Mouse (Mus musculus) MEL (cell line): Measurements from ENCODE around the gene Rsrc1. TPM values are rescaled to one million over a fixed set of nuclear protein-coding genes. Genes with fewer than 3 reads are reported as not detected.

ENCODE experiments used
- DNase-seq: peaks from one replicate; pipeline ENCODE4 v3.0.0; 2011; ENCODE audit warnings: low read depth, low spot score
- H3K27ac ChIP-seq: 2 replicates; pipeline ENCODE4 v1.5.1; 2012; ENCODE audit warnings: low read depth, mild to moderate bottlenecking, control low read depth, low read length, moderate library complexity; ENCODE audit not compliant: control insufficient read depth
- H3K27me3 ChIP-seq, 2 experiments: fragments of 150-350 bp in 1 of 2; sonication (generic) in 1 of 2; 2 replicates each; pipeline ENCODE4 v1.6.1; 2012; ENCODE audit warnings: low read length in 2 of 2, mild to moderate bottlenecking in 2 of 2, improper control_type of control experiment in 1 of 2, moderate library complexity in 1 of 2; ENCODE audit not compliant: insufficient read depth in 2 of 2, control insufficient read depth in 1 of 2
- H3K36me3 ChIP-seq, 2 experiments: 2 replicates each; pipeline ENCODE4 v1.6.1; 2012 to 2014; ENCODE audit warnings: low read length in 2 of 2, improper control_type of control experiment in 1 of 2, inconsistent platforms in 1 of 2, mild to moderate bottlenecking in 1 of 2; ENCODE audit not compliant: insufficient read depth in 2 of 2, control insufficient read depth in 1 of 2
- H3K4me1 ChIP-seq, 2 experiments: fragments of 150-350 bp in 1 of 2; sonication (generic) in 1 of 2; 2 replicates each; pipeline ENCODE4 v1.6.1; 2012; ENCODE audit warnings: low read length in 2 of 2, improper control_type of control experiment in 1 of 2, mild to moderate bottlenecking in 1 of 2; ENCODE audit not compliant: insufficient read depth in 2 of 2, control insufficient read depth in 1 of 2
- H3K4me3 ChIP-seq, 2 experiments: fragments of 150-350 bp in 1 of 2; sonication (generic) in 1 of 2; 2 replicates each; pipeline ENCODE4 v1.5.1; 2012; ENCODE audit warnings: low read depth in 2 of 2, low read length in 2 of 2, mild to moderate bottlenecking in 2 of 2, moderate library complexity in 2 of 2, control low read depth in 1 of 2, improper control_type of control experiment in 1 of 2; ENCODE audit not compliant: control insufficient read depth in 1 of 2, insufficient read depth in 1 of 2
- H3K79me2 ChIP-seq: 2 replicates; pipeline ENCODE4 v1.6.1; 2012; ENCODE audit warnings: mild to moderate bottlenecking, low read length, moderate library complexity; ENCODE audit not compliant: control insufficient read depth, poor library complexity, insufficient read depth
- H3K9ac ChIP-seq: 2 replicates; pipeline ENCODE4 v1.6.1; 2012; ENCODE audit warnings: low read depth, mild to moderate bottlenecking, control low read depth, low read length, moderate library complexity; ENCODE audit not compliant: control insufficient read depth, poor library complexity, severe bottlenecking
- H3K9me3 ChIP-seq: fragments of 150-350 bp; sonication (generic); replicated peaks from 2 replicates; pipeline ENCODE4 v1.6.1; 2012; ENCODE audit warnings: mild to moderate bottlenecking, low read length, improper control_type of control experiment, moderate library complexity; ENCODE audit not compliant: insufficient read depth
- BHLHE40 ChIP-seq: IDR thresholded peaks from 2 replicates; pipeline ENCODE4 v1.6.1; 2012; ENCODE audit warnings: low read depth, mild to moderate bottlenecking, inconsistent platforms, low read length, improper control_type of control experiment, borderline replicate concordance
- ELF1 ChIP-seq: IDR thresholded peaks from 2 replicates; pipeline ENCODE4 v1.6.1; 2014; ENCODE audit warnings: low read depth, mild to moderate bottlenecking, inconsistent platforms, low read length, improper control_type of control experiment, moderate library complexity
- ETS1 ChIP-seq: IDR thresholded peaks from 2 replicates; pipeline ENCODE4 v1.6.1; 2012; ENCODE audit warnings: low read depth, mild to moderate bottlenecking, inconsistent platforms, low read length, improper control_type of control experiment, moderate library complexity
- GATA1 ChIP-seq: IDR thresholded peaks from 2 replicates; pipeline ENCODE4 v1.6.1; 2011; ENCODE audit warnings: low read depth, low read length, improper control_type of control experiment
- HCFC1 ChIP-seq: IDR thresholded peaks from 2 replicates; pipeline ENCODE4 v1.6.1; 2012; ENCODE audit warnings: low read depth, mild to moderate bottlenecking, inconsistent platforms, low read length, improper control_type of control experiment, moderate library complexity
- MAFK ChIP-seq: IDR thresholded peaks from 2 replicates; pipeline ENCODE4 v1.6.1; 2011; ENCODE audit warnings: low read depth, mild to moderate bottlenecking, low read length, improper control_type of control experiment, borderline replicate concordance
- MAZ ChIP-seq: IDR thresholded peaks from 2 replicates; pipeline ENCODE4 v1.6.1; 2012; ENCODE audit warnings: low read depth, mild to moderate bottlenecking, inconsistent platforms, low read length, improper control_type of control experiment
- MEF2A ChIP-seq: IDR thresholded peaks from 2 replicates; pipeline ENCODE4 v1.6.1; 2014; ENCODE audit warnings: low read depth, mild to moderate bottlenecking, inconsistent platforms, low read length, improper control_type of control experiment; ENCODE audit not compliant: poor library complexity, insufficient replicate concordance, severe bottlenecking; ENCODE audit errors: extremely low read depth
- NELFE ChIP-seq: IDR thresholded peaks from 2 replicates; pipeline ENCODE4 v1.6.1; 2011; ENCODE audit warnings: low read depth, low read length, improper control_type of control experiment
- NRF1 ChIP-seq: IDR thresholded peaks from 2 replicates; pipeline ENCODE4 v1.6.1; 2014; ENCODE audit warnings: low read depth, mild to moderate bottlenecking, inconsistent platforms, low read length, improper control_type of control experiment, moderate library complexity; ENCODE audit not compliant: poor library complexity, insufficient read depth, severe bottlenecking
- POLR2AphosphoS5 ChIP-seq: IDR thresholded peaks from 2 replicates; pipeline ENCODE4 v1.6.1; 2012; ENCODE audit warnings: low read depth, borderline replicate concordance, mild to moderate bottlenecking, inconsistent platforms, low read length, moderate library complexity, mixed read lengths
- RAD21 ChIP-seq: IDR thresholded peaks from 2 replicates; pipeline ENCODE4 v1.6.1; 2011; ENCODE audit warnings: mild to moderate bottlenecking, low read depth, low read length, improper control_type of control experiment
- SIN3A ChIP-seq: IDR thresholded peaks from 2 replicates; pipeline ENCODE4 v1.6.1; 2012; ENCODE audit warnings: low read length, improper control_type of control experiment, inconsistent platforms
- SMC3 ChIP-seq: IDR thresholded peaks from 2 replicates; pipeline ENCODE4 v1.6.1; 2011; ENCODE audit warnings: low read depth, low read length, improper control_type of control experiment
- TCF12 ChIP-seq: IDR thresholded peaks from 2 replicates; pipeline ENCODE4 v1.6.1; 2014; ENCODE audit warnings: low read depth, mild to moderate bottlenecking, inconsistent platforms, low read length, improper control_type of control experiment, moderate library complexity
- polyA plus RNA-seq, 2 experiments: library from polyadenylated mRNA; stranded (reverse) in 1 of 2; unstranded in 1 of 2; fragments of >175 nt in 1 of 2; fragments of >200 nt in 1 of 2; gene quantifications; 2 replicates each; pipeline versions ENCODE4 v1.2.1 to v1.2.4; 2012; ENCODE audit warnings: low replicate concordance in 2 of 2, low read depth in 1 of 2; ENCODE audit not compliant: insufficient read length in 2 of 2, insufficient read depth in 1 of 2, missing spikeins in 1 of 2
- total RNA-seq: library from RNA; depleted of rRNA; stranded (reverse); fragments of 300-350 nt; gene quantifications from 2 replicates; pipeline ENCODE4 v1.2.3, GENCODE M21; 2012

Gene Rsrc1
- total and polyA plus RNA-seq, 3 experiments = 22.8 to 100 (median 42.7) TPM

DNA sequence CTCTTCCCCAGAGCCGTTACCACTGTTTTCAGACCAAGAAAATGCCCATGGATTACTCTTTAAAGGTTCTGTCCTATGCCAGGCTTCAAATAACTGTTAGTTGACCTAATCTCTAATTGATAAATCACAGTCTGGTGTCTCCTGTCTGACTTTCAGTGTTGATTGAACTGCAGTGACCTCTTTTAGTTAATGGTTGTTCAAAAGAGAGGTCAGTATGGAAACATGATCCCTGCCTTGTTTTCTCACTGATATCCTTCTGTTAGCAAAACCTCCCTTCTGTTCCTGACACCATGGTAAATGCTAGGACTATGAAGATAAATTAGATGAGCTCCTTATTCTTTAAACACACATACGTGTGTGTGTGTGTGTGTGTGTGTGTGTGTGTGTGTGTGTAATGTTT is 330.2 kb downstream of the Rsrc1 start:
- no peaks in the 10 kb centered on the region for H3K79me2 ChIP-seq
- DNase-seq = no peak
- H3K9ac ChIP-seq = no peak overlapping the region
- no peaks in the 10 kb centered on the region for H3K9me3 ChIP-seq
- no peaks in the 10 kb centered on the region for H3K36me3 ChIP-seq
- TF ChIP-seq BHLHE40 (no peak), ELF1 (no peak), NELFE (no peak)
- H3K27ac ChIP-seq = no peak overlapping the region
- no peaks in the 10 kb centered on the region for H3K27me3 ChIP-seq
- H3K4me3 ChIP-seq = no peak overlapping the region
- no peaks in the 10 kb centered on the region for H3K4me1 ChIP-seq

DNA sequence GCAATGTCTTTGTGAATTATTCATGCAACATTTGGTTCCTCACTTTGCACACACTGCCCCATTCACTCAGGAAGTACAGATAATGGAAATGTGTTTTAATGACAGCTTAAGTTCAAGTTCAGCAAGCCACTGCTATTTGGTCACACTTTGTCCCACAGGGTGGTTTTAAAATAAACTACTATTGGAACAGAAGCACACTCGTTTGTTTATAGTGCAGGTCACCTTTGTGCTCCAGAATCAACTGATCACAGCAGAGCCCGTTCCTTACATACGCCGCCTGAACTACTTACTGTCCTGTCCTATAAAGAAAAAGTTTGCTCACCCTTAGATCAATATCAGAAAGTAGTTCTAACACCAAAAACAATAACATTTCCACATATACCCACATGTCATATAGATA is 341.2 kb downstream of the Rsrc1 start:
- H3K36me3 ChIP-seq = peaks cover 0 to 2% of the 10 kb centered on the region in 2 experiments; a peak in 1 of 4 replicates
- H3K9ac ChIP-seq = no peak overlapping the region
- H3K4me3 ChIP-seq = no peak overlapping the region
- no peak for DNase-seq
- H3K27ac ChIP-seq = no peak overlapping the region
- TF ChIP-seq MAFK (no peak), MAZ (no peak), ETS1 (no peak), NRF1 (no peak), POLR2AphosphoS5 (no peak), SMC3 (no peak), GATA1 (no peak), HCFC1 (no peak), RAD21 (no peak), MEF2A (no peak)
- no peaks in the 10 kb centered on the region for H3K9me3 ChIP-seq
- H3K79me2 ChIP-seq = no peaks in the 10 kb centered on the region
- no peaks in the 10 kb centered on the region for H3K4me1 ChIP-seq
- H3K27me3 ChIP-seq = no peaks in the 10 kb centered on the region

GRCm38 (mm10) chr3:67339558-67339957 is 358.4 kb downstream of the Rsrc1 start:
- H3K27me3 ChIP-seq = no peaks in the 10 kb centered on the region
- H3K9me3 ChIP-seq = no peaks in the 10 kb centered on the region
- H3K9ac ChIP-seq = no peak overlapping the region
- no peak overlapping the region for H3K27ac ChIP-seq
- peaks cover 0 to 2% of the 10 kb centered on the region in 2 experiments; a peak in 1 of 4 replicates for H3K36me3 ChIP-seq
- TF ChIP-seq ETS1 (peak; percentile 44; the same call in 1 of the 2 replicates), TCF12 (peak; percentile 49; the same call in 1 of the 2 replicates), SIN3A (no peak)
- TF ChIP-seq, all 39 proteins: peak for 2
- H3K79me2 ChIP-seq = no peaks in the 10 kb centered on the region
- DNase-seq = peak; percentile 47
- H3K4me1 ChIP-seq = no peaks in the 10 kb centered on the region; a peak in 1 of 4 replicates
- no peak overlapping the region for H3K4me3 ChIP-seq
